Mouse (Mus musculus) testis, adult 2 months (tissue): ENCODE measurements around the gene Pip5k1c.

Experiments
- CTCF ChIP-seq: fragments of 200-500 bp; IDR thresholded peaks from 2 replicates; pipeline ENCODE4 v1.5.1; 2012; ENCODE audit warnings: low read depth, mild to moderate bottlenecking, inconsistent platforms, low read length, moderate library complexity; ENCODE audit not compliant: control insufficient read depth, insufficient read depth, insufficient replicate concordance
- POLR2A ChIP-seq: fragments of 200-500 bp; IDR thresholded peaks from 2 replicates; pipeline ENCODE4 v1.6.1; 2012; ENCODE audit warnings: low read depth, mild to moderate bottlenecking, inconsistent platforms, low read length, moderate library complexity; ENCODE audit not compliant: control insufficient read depth

GRCm38 (mm10) chr10:81303258-81303657, 10.5 kb downstream of the Pip5k1c start:
- TF ChIP-seq POLR2A (no peak), CTCF (no peak)
